Mouse (Mus musculus): ENCODE data around the gene Pitpnm3.

The Pitpnm3 gene

GRCm38 (mm10) chr11:72136231-72136982 lies 829 bp upstream of the Pitpnm3 start:
- DNase-seq (ENCODE audit: low read depth) = no peak

GRCm38 (mm10) chr11:72134536-72135382 lies 819 bp downstream of the Pitpnm3 start:
- no peak for DNase-seq (ENCODE audit: low read depth)

GRCm38 (mm10) chr11:72133075-72133474 lies 2.5 kb downstream of the Pitpnm3 start:
- no peak for DNase-seq (ENCODE audit: low read depth)

- no peak for DNase-seq (ENCODE audit: low read depth)
Observed at GRCm38 (mm10) chr11:72132266-72132665, 3.3 kb downstream of the Pitpnm3 start.

DNA sequence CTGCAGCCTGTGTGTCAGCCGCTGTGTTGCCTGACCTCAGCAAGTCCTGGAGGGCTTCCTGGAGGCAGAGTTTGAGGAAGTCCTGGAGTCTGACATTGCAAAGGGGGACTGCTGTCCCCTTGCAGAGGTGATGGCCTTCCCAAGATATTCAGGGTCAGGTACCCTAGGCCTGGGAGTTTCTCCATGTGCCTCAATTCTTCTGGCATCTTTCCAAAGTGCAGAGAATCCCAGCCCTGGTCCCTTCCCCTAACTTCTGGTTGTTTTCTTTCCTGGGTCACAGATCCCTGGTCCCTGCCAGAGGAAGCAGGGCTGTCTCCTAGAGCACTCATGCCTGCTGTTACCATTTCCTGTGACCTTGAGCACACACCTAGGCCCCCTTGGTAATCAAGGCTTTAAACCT lies 3.9 kb downstream of the Pitpnm3 start:
- no peak for DNase-seq (ENCODE audit: low read depth)

GRCm38 (mm10) chr11:72130905-72131304 lies 4.7 kb downstream of the Pitpnm3 start:
- no peak for DNase-seq (ENCODE audit: low read depth)

DNA sequence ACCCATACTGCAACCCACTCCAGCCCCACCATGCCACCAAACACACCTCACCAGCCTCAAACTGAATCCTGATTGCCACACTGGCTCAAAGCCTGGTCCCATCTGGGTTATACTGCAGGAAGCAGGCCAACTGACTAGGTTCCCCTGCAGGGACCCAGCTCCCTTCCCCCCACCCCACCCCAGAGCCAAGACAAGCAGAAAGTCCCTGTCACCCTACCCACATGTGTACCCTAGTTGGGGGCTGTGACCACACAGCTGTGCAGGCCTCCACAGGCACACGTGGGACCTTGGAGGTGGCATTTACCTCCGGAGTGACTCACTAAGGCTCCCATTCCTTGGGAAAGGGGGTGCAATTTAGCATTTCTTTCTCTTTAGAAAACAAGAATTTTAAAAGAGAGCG lies 5.1 kb downstream of the Pitpnm3 start:
- no peak for DNase-seq (ENCODE audit: low read depth)

DNA sequence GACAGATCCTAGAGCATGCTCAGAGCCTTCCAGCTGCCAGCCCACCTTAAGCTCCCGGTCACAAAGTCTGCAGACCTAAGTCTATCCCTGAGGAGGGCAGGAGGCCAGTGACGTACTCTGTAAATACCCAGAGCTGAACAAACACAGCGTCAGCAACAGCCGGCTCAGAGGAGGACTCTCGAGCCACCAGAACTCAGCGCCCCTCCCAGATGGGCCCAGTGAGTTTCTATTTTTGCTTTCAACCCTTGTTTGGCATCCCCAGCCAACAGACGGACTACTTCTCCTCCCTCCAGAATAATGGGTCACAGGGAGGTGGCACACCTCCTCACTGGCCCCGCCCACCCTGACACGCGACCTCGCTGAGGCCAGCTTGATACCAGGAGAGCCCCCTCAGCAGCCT lies 5.6 kb downstream of the Pitpnm3 start:
- no peak for DNase-seq (ENCODE audit: low read depth)

DNA sequence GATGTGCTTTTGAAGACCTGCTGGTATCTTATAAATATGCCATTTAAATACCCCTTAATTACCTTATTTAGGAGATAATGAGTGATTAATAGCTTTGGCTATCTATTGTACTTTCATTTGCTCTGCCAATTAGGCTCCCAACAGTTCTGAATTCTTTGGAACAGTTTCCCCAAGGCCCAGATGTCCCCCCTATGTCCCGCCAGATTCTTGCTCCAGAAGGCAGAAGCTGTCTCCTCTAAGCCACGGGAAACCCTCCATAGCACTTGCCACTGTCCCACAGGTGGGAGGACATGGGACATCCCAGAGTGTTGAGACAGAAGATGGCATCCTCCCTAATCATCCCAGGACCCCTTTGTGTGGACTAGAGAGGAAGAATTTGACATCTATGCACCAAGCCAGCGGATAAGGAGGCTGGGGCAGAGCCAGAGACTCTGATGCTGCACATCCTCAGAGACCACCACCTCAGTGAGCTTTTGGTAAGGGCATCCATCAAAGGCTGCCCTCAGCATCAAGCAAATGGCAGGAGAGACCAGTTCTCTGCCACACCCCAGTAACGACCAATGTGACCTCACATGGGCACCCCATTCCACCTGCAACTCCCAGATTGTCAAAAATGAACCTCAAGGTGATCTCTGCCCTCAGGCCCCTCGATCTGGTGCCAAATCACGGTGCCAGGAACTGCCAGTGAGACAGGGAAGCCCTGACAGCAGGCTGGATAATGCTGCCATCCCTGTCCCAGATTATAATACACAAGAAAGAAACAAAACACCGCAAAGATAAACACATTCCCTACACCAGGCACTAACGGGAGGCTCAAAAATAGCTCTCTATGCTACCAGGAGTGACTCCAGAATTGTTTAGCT lies 6.3 kb downstream of the Pitpnm3 start:
- no peak for DNase-seq (ENCODE audit: low read depth)

DNA sequence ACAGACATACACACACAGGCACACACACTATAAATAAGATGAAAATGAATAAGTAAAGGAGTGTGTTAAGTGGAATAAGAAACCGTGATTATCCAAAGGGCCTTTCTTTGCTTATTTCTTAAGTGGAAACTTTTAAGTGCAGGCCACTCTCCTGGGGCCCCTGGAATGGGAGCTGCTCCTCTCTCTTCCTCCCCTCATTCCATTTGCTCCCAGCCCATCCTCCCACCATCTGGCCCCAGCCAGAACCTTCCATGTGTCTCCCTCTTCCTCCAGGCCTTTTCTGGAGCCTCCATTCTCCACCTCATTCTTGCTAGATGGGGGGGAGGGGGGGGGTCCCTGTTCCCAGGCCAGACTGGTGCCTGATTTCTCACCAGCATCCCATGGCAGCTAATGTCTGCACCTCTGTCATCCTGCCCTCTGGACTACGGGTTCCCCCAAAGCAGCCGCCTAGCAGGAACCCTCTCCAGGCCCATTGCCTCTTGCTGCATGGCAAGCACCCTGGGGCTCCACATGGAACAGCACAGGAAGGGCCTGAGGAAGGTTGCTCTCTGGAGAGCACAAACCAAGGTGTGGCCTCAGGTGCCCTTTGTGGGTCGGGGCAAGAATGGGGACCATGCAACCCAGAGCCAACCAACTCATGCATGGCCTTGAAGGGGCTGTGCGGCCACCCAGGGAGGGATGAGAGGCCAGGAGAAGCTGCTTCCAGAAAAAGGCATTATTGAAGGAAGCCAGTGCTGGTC lies 8.0 kb downstream of the Pitpnm3 start:
- DNase-seq (ENCODE audit: low read depth) = no peak

- DNase-seq (ENCODE audit: low read depth) = no peak
Observed at GRCm38 (mm10) chr11:72125781-72126180, 9.8 kb downstream of the Pitpnm3 start.

GRCm38 (mm10) chr11:72123531-72123930 lies 12.0 kb downstream of the Pitpnm3 start:
- no peak for DNase-seq (ENCODE audit: low read depth)

GRCm38 (mm10) chr11:72120354-72120753 lies 15.2 kb downstream of the Pitpnm3 start:
- DNase-seq (ENCODE audit: low read depth) = no peak

GRCm38 (mm10) chr11:72118630-72119029 lies 16.9 kb downstream of the Pitpnm3 start:
- DNase-seq (ENCODE audit: low read depth) = no peak

DNA sequence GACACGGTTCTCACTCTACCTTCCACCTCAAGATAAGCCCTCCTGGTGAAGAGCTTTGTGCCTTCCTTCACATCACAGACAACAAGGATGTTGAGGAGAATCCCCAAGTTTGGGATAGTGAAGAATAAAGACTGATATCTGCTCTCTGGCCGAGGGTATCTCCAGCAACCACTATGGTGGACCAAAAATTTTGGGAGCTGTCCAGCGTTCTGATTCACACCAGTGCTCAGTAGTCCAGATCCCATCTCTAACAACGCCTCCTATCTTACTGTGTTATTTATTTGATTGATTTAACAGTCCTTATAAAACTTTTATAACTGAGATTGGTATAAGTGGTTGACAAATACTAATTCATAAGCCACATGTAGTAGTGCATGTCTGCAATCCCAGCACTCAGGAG lies 22.3 kb downstream of the Pitpnm3 start:
- no peak for DNase-seq (ENCODE audit: low read depth)

- DNase-seq (ENCODE audit: low read depth) = no peak
Observed at GRCm38 (mm10) chr11:72110726-72111125, 24.9 kb downstream of the Pitpnm3 start.

- no peak for DNase-seq (ENCODE audit: low read depth)
Observed at GRCm38 (mm10) chr11:72104223-72104622, 31.4 kb downstream of the Pitpnm3 start.

DNA sequence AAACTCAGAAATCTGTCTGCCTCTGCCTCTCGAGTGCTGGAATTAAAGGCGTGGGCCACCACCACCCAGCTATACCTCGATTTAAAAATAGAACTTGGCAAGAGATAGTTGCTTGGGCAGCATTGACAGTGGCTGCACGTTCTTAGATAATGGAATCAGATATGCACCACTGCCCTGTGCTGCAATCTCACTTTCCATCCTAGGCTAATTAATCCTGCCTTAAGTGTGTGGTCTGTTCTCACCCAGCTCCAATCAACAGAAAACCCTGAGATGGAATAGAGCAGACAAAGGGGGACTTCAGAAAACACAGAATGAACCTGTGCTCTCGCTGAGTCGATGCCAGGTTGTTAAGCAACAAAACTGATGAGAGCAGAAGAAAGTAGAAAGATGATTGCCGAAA lies 32.0 kb downstream of the Pitpnm3 start:
- no peak for DNase-seq (ENCODE audit: low read depth)

DNA sequence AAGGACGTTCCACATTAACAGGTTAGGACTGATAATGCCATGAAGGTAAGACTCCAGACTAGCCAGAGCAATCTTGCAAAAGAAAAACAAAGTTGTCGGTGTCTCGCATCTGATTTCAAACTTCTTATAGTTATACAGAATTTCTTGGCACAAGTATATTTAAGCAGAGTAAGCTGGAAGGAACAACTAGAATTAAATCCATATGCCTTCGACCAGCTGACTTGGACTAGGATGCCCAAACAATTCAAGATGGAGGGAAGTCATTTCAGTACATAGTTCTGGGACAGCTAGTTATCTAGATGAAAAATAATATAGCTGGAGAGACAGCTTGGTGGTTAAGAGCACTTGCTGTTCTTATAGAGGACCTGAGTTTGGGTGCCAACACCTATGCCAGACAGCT lies 34.6 kb downstream of the Pitpnm3 start:
- no peak for DNase-seq (ENCODE audit: low read depth)

DNA sequence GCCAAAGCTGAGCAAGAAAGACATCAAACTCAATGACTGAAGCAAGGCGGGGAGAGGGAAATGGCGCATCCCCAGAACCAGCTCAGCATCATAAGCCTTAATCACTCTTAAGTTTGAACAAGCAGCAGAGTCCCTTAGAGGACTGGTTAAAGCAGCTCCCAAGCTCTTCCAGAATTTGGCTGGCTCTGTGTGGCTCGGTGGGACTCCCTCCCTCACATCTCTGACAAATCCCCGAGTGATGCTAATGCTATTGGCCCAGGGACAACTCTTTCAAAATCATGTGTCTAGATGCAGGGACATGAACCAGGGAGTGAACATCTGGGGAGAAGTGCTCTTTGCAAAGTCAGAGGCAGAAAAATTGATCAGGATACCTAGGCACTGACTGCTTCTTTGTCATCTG lies 36.4 kb downstream of the Pitpnm3 start:
- no peak for DNase-seq (ENCODE audit: low read depth)

GRCm38 (mm10) chr11:72098027-72098426 lies 37.6 kb downstream of the Pitpnm3 start:
- no peak for DNase-seq (ENCODE audit: low read depth)

GRCm38 (mm10) chr11:72095994-72096393 lies 39.6 kb downstream of the Pitpnm3 start:
- DNase-seq (ENCODE audit: low read depth) = no peak

Data from fibroblast of lung, adult 2 months (primary cell).